Mouse (Mus musculus) ES-E14 (cell line): ENCODE data around the gene Prkag1.

Source experiments
- CHD2 ChIP-seq: IDR thresholded peaks from 2 replicates; pipeline ENCODE4 v1.6.1; 2014; ENCODE audit warnings: mild to moderate bottlenecking, low read depth, low read length, inconsistent platforms
- HCFC1 ChIP-seq: IDR thresholded peaks from 2 replicates; pipeline ENCODE4 v1.6.1; 2012; ENCODE audit warnings: low read length, inconsistent platforms, borderline replicate concordance; ENCODE audit not compliant: insufficient read depth
- MAFK ChIP-seq: IDR thresholded peaks from 2 replicates; pipeline ENCODE4 v1.6.1; 2014; ENCODE audit warnings: mild to moderate bottlenecking, low read depth, low read length, inconsistent platforms; ENCODE audit not compliant: insufficient read depth
- ZC3H11A ChIP-seq: IDR thresholded peaks from 2 replicates; pipeline ENCODE4 v1.6.1; 2012; ENCODE audit warnings: low read depth, mild to moderate bottlenecking, inconsistent platforms, low read length, borderline replicate concordance
- ZNF384 ChIP-seq: IDR thresholded peaks from 2 replicates; pipeline ENCODE4 v1.6.1; 2012; ENCODE audit warnings: low read depth, low read length, inconsistent platforms

- TF ChIP-seq ZNF384 (no peak), MAFK (no peak), ZC3H11A (no peak), HCFC1 (no peak), CHD2 (no peak)
These were observed 41.4 kb downstream of the Prkag1 start, which contains the start of gene Wnt1 for GRCm38 (mm10) chr15:98789661-98790535.
